Mouse (Mus musculus): ENCODE measurements at regions not wholly inside any gene's neighbourhood (a gene's known extent, or its start where the extent isn't known, plus 50 kb on each side); places are given as distances from the start of the nearest gene placed in this dataset.

GRCm38 (mm10) chr2:136620309-136620708 lies 92.9 kb upstream of the Snap25 start:
- DNase-seq (ENCODE audit: low read depth, low spot score) = no peak
- no peak overlapping the region for H3K9ac ChIP-seq (ENCODE audit: control insufficient read depth, low read depth, low read length, poor library complexity, severe bottlenecking)
- no peaks in the 10 kb centered on the region for H3K79me2 ChIP-seq (ENCODE audit: control insufficient read depth, insufficient read depth, low read length, poor library complexity)
- TF ChIP-seq ELF1 (IDR thresholded peaks at IDR 0.05; ENCODE audit: low read depth, low read length) (no peak), RAD21 (IDR thresholded peaks at IDR 0.05; ENCODE audit: low read depth, low read length) (no peak), JUND (IDR thresholded peaks at IDR 0.05; ENCODE audit: low read depth, low read length) (no peak), POLR2A (IDR thresholded peaks at IDR 0.05; ENCODE audit: control insufficient read depth in 1 of 2, insufficient read depth in 1 of 2, low read depth in 1 of 2, low read length in 2 of 2, poor library complexity in 1 of 2) (no peak), SIN3A (IDR thresholded peaks at IDR 0.05; ENCODE audit: low read length) (no peak), UBTF (IDR thresholded peaks at IDR 0.05; ENCODE audit: borderline replicate concordance, insufficient read depth, low read depth, low read length) (no peak), POLR2AphosphoS5 (IDR thresholded peaks at IDR 0.05; ENCODE audit: borderline replicate concordance, low read depth, low read length) (no peak), ZKSCAN1 (IDR thresholded peaks at IDR 0.05; ENCODE audit: low read depth, low read length) (no peak), CHD2 (IDR thresholded peaks at IDR 0.05; ENCODE audit: low read length) (no peak), ZMIZ1 (IDR thresholded peaks at IDR 0.05; ENCODE audit: low read depth, low read length) (no peak), MAFK (IDR thresholded peaks at IDR 0.05; ENCODE audit: borderline replicate concordance, low read depth, low read length) (no peak), ZNF384 (IDR thresholded peaks at IDR 0.05; ENCODE audit: low read depth, low read length) (no peak)
- no peaks in the 10 kb centered on the region for H3K9me3 ChIP-seq (replicated peaks; ENCODE audit: insufficient read depth, low read length)
- no peaks in the 10 kb centered on the region for H3K4me1 ChIP-seq (ENCODE audit: control insufficient read depth in 1 of 2, insufficient read depth in 2 of 2, low read length in 2 of 2)
- no peaks in the 10 kb centered on the region for H3K27me3 ChIP-seq (ENCODE audit: control insufficient read depth in 1 of 2, insufficient read depth in 2 of 2, low read length in 2 of 2)
- no peak overlapping the region for H3K4me3 ChIP-seq (ENCODE audit: control insufficient read depth in 1 of 2, insufficient read depth in 1 of 2, low read depth in 2 of 2, low read length in 2 of 2)
- H3K27ac ChIP-seq (ENCODE audit: control insufficient read depth, low read depth, low read length) = no peak overlapping the region
- H3K36me3 ChIP-seq (ENCODE audit: control insufficient read depth in 1 of 2, insufficient read depth in 2 of 2, low read length in 2 of 2) = no peaks in the 10 kb centered on the region

DNA sequence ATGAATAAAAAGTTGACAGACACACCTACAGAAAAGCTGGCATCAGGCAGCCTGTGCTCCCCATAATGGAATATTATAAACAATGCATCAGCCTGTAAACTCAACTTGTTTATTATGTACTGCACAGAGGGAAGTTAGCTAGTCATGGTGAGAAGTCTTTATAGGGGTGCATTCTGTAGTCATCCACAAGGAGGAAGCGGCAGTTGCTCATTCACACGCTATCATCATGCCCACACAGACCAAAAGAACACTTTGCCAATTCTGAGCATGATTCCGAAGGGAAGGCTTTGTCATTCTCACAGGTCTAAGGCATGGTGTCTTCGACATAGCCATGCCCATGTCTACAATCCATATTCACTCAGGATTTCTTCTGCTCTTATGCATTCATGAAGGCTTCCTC lies 92.3 kb upstream of the Snap25 start:
- no peaks in the 10 kb centered on the region for H3K4me1 ChIP-seq (ENCODE audit: control insufficient read depth in 1 of 2, insufficient read depth in 2 of 2, low read length in 2 of 2)
- H3K79me2 ChIP-seq (ENCODE audit: control insufficient read depth, insufficient read depth, low read length, poor library complexity) = no peaks in the 10 kb centered on the region
- no peak for DNase-seq (ENCODE audit: low read depth, low spot score)
- H3K27me3 ChIP-seq (ENCODE audit: control insufficient read depth in 1 of 2, insufficient read depth in 2 of 2, low read length in 2 of 2) = no peaks in the 10 kb centered on the region
- H3K4me3 ChIP-seq (ENCODE audit: control insufficient read depth in 1 of 2, insufficient read depth in 1 of 2, low read depth in 2 of 2, low read length in 2 of 2) = no peak overlapping the region
- H3K36me3 ChIP-seq (ENCODE audit: control insufficient read depth in 1 of 2, insufficient read depth in 2 of 2, low read length in 2 of 2) = no peaks in the 10 kb centered on the region
- TF ChIP-seq RCOR1 (IDR thresholded peaks at IDR 0.05; ENCODE audit: low read depth, low read length) (no peak), RAD21 (IDR thresholded peaks at IDR 0.05; ENCODE audit: low read depth, low read length) (no peak), TCF12 (IDR thresholded peaks at IDR 0.05; ENCODE audit: low read depth, low read length) (no peak), GATA1 (IDR thresholded peaks at IDR 0.05; ENCODE audit: low read depth, low read length) (no peak), NELFE (IDR thresholded peaks at IDR 0.05; ENCODE audit: low read depth, low read length) (no peak), MEF2A (IDR thresholded peaks at IDR 0.05; ENCODE audit: extremely low read depth, insufficient replicate concordance, low read depth, low read length, poor library complexity, severe bottlenecking) (no peak), USF1 (IDR thresholded peaks at IDR 0.05; ENCODE audit: low read depth, low read length) (no peak), BHLHE40 (IDR thresholded peaks at IDR 0.05; ENCODE audit: borderline replicate concordance, low read depth, low read length) (no peak), HCFC1 (IDR thresholded peaks at IDR 0.05; ENCODE audit: low read depth, low read length) (no peak), POLR2AphosphoS2 (IDR thresholded peaks at IDR 0.05; ENCODE audit: low read length) (no peak), MYB (IDR thresholded peaks at IDR 0.05; ENCODE audit: low read depth, low read length) (no peak), JUND (IDR thresholded peaks at IDR 0.05; ENCODE audit: low read depth, low read length) (no peak), MYC (IDR thresholded peaks at IDR 0.05; ENCODE audit: low read depth, low read length) (no peak), UBTF (IDR thresholded peaks at IDR 0.05; ENCODE audit: borderline replicate concordance, insufficient read depth, low read depth, low read length) (no peak), CTCF (IDR thresholded peaks at IDR 0.05 in 2 of 3, conservative IDR thresholded peaks at IDR 0.05 in 1 of 3; ENCODE audit: control insufficient read depth in 1 of 3, insufficient read depth in 1 of 3, low read depth in 2 of 3, low read length in 3 of 3, poor library complexity in 1 of 3, severe bottlenecking in 1 of 3) (no peak), CHD1 (IDR thresholded peaks at IDR 0.05; ENCODE audit: low read depth, low read length) (no peak), ZMIZ1 (IDR thresholded peaks at IDR 0.05; ENCODE audit: low read depth, low read length) (no peak), SIN3A (IDR thresholded peaks at IDR 0.05; ENCODE audit: low read length) (no peak), MAZ (IDR thresholded peaks at IDR 0.05; ENCODE audit: low read depth, low read length) (no peak), NRF1 (IDR thresholded peaks at IDR 0.05; ENCODE audit: insufficient read depth, low read depth, low read length, poor library complexity, severe bottlenecking) (no peak)
- no peaks in the 10 kb centered on the region for H3K9me3 ChIP-seq (replicated peaks; ENCODE audit: insufficient read depth, low read length)
- no peak overlapping the region for H3K9ac ChIP-seq (ENCODE audit: control insufficient read depth, low read depth, low read length, poor library complexity, severe bottlenecking)
- no peak overlapping the region for H3K27ac ChIP-seq (ENCODE audit: control insufficient read depth, low read depth, low read length)

Data from MEL (cell line).